Mouse (Mus musculus) heart, postnatal 25 days (tissue): ENCODE measurements around the gene Mga. TPM values are rescaled to one million over a fixed set of nuclear protein-coding genes. Genes with fewer than 3 reads are reported as not detected.

Experiments
- DNase-seq: peaks from one replicate; pipeline ENCODE4 v3.0.0; 2022; ENCODE audit warnings: low spot score
- intact Hi-C: fragments of 180-260 bp; cut with DNase I; formaldehyde crosslinking; loops from one replicate; pipeline ENCODE4 v1.15.1; 2025
- total RNA-seq, 2 experiments: library from RNA; stranded (reverse); gene quantifications; 2 replicates each; pipeline ENCODE4 v1.2.3; 2021

Gene Mga
- total RNA-seq, 2 experiments from 2014 or later: 31.9 to 42.9 TPM

DNA sequence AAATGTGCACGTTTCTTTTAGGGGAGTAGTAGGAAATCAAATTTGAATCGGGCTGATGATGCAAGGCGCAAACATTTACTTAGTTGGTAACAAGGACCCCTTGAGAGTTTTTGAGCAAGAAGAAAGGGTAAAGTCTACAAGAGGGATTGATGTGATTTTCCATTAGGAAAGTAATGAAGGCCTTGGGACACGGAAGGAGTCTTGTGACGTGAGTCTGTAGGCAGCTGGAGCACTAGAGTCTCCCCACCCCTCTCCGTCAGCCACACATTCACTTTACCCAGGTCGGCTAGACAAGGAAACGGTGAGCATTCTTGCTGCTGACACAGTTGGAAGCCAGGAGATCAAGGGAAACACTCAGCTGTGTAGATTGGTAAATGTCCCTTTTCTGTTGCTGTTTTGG is 88.8 kb downstream of the Mga start:
- intact Hi-C loops: no loop called here
- no peak for DNase-seq

DNA sequence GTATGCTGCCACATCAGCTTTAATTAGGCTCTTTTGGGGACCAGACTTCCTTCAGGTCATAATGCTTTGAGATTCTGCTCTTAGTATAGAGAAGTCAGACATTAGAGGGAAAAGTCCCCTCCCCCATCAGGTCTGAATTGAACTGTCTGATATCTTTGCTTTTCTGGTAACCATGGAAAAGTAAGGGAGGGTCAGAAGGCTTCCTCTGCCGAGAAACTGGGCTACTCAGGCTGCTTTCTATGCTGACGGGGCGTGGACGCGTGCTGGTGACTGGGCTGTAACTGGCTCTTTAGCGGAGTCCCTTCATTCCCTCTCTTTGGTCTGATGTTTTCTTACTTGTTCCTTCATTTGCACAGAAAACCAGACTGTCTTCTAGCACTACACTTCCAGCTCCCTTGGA is 89.3 kb downstream of the Mga start:
- intact Hi-C loops: no loop called here
- DNase-seq: no peak

DNA sequence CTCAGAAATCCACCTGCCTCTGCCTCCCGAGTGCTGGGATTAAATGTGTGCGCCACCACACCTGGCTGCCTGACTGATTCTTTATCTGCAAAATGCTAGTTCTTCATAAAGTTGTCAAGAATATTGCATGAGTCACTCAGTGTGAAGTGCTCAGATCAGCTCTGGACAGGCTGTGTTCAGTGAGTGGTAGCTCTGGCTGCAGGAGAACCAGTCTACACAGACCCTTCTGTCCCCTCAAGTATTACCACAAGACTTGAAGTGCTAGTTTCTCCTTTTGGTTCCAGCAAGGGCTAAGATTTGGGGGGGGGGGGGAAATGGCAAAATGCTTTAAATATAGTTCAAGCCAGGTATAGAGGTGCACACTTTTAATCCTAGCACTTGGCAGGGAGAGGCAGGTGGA is 90.4 kb downstream of the Mga start:
- DNase-seq: no peak
- intact Hi-C loops: no loop called here

DNA sequence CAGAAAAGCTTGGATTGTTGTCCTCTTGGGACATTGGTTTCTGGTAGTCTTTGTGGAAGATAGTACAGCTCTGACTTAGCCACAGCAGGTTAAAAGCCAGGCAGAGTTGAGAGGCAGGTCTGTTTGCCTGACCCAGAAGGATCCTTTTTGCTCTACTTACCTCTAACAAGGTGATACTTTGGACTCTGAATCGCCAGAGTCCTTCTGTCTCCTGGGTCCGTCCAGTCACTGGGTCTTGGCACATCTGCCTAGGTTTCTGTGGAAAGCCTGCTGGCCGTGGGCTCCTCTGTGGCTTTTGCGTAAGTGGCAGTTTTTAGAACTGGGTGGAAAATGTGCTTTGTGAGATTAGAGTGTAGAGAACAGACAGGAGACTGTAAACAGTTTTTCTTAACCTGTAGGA is 91.9 kb downstream of the Mga start:
- intact Hi-C loops: no loop called here
- no peak for DNase-seq

DNA sequence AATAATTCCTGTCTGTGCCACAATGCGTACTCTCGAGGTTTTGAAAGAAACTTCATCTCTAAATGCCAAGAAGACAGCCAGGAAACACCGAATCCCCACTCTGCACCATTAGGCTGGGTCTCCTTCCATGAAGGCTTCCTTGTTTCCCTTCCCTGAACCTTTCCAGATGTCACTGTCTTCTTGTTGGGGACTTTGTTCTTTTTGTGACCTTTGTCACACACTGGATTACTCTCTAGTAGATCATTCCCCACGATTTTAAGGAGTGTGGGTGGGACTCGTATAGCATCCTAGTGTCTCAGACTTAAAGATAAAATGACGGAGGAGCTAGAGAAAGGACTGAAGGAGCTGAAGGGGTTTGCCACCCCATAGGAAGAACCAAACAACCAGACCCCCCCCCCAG is 93.9 kb downstream of the Mga start:
- intact Hi-C loops: no loop called here

DNA sequence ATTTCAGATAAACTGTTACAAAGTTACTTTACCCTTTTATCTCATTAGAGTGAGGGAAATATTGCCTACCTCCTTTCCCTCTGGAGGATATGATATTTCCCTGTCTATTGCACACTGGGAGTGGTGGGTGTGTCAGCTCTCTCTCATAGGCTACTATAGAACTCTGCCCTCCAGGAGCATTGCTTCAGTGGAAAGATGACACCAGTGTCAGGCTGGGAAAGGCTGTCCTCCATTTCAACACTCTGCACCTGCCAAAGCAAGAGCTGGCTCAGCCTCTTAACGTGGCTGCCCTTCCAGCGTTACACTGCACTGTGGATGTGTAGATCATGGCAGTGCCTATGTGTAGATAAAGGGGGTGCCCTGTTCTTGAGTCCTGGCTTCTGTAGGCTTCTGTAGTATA is 95.3 kb downstream of the Mga start:
- intact Hi-C loops: no loop called here
- no peak for DNase-seq

More for the DNA sequence above, 93.9 kb downstream of the Mga start:
- DNase-seq: no peak

DNA sequence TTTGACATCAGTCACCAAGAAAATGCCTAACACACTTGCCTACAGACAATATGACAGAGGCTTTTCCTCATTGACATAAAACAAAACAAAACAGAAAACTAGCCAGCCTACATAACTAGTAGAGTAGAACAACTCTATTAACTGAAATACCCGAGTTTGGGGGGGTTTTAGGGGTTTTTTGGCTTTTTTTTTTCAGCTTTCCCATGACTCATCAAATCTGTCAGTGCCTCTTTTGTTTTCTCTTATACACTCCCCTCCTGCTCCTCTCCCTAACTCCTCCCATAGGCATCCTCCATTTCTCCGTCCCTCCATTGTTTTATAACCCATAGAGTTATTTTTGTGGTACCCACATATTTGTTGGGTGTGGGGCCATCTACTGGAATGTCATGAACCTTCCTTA is 96.5 kb downstream of the Mga start:
- intact Hi-C loops: no loop called here
- no peak for DNase-seq

DNA sequence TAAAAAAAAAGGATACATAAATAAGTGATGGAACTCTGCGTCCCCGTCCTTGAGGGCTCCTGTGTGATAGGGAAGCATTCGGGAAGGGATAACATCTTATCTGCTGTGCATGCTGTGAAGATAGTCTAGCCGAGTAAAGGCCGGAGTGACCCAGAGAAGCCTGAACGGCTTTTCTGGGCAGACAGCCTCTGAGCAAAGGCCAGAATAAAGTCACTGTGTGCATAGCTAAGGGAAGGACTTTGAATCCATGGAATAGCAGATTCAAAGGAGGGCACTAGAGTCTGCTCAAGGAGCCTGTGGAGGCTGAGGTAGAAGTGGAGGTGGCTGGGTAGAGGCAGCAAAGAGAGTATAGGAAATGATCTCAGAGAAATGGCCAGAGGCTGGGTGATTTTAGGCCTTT is 97.8 kb downstream of the Mga start:
- intact Hi-C loops: no loop called here
- DNase-seq: no peak

DNA sequence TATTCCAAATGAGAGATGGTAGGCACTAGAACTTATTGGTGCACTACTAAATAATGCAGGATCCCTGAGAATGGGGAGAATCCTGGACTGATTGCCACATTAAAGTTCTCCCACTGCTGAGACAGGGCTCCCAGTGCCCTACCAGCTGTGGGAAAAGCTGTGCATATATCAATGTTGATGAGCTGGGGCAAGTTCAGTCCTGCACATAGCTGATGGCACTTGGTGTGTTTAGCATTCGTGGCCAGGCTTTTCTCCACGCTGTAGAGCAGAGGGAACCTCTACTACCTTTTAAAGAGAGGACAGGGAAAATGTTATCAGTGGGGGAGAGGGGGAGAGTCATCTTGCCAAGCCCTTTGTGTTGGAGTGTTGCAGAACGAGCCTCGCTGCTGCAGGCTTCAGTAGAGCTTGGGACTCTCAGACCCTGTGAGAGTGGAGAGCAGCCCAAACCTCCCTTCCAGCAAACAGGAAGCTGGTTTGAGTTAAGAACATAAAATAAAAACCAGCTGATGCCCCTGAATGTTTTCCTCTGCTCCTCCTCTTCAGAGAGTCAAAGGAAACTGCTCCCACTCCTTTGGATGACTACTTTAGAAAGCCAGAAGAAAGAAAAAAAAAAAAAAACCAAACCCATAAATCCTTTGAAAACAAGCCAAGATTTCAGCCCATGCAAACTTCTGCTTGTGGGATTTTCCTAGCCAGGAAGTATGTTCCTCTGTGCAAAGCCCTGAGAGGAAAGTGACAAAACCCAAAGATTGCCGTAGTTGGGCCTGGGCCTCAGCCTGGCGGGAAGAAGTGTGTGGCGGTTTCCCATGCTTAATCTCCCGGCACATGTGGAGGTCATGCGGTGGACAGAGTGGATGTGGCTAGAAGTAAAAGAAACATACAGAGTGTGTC is 98.6 kb downstream of the Mga start:
- intact Hi-C loops: no loop called here
- DNase-seq: peak; percentile 13

DNA sequence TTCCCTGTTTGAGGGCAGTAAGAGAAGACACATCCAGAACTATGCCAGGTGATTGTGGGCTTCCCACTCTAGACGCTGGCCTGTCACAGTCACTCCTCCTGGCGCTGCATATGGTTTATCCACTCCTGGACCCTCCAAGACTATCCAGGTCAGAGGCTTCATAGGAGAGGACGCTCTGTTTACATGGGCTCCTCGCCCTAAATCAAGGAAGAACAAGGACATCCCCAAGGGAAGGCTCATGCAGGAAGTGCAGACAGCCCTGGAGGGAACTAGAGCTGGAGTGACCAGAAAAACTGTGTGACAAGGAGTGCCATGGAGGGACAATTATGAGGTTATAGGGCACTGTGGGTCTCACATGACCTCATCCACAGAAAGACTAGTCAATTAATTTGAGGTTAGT is 100.3 kb downstream of the Mga start:
- DNase-seq: no peak
- intact Hi-C loops: no loop called here

DNA sequence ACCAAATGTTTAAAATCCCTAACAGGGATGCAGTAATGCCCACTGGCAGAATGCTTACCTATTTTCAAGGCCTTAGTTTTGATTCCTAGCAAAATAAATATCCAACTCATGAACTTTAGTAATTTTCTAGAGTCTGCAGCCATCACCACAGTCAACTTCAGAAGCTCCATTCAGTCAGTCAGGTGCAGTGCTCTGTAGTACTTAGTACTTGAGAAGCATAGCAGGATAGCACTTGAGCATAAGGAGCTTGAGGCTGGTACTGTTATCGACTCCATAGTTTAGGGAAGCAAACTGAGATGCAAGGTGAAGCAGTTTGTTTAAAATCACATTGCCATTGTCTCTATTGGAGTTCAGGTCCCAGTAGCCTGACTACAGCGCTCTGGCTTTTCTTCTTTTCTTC is 102.7 kb downstream of the Mga start:
- intact Hi-C loops: no loop called here
- DNase-seq: no peak

DNA sequence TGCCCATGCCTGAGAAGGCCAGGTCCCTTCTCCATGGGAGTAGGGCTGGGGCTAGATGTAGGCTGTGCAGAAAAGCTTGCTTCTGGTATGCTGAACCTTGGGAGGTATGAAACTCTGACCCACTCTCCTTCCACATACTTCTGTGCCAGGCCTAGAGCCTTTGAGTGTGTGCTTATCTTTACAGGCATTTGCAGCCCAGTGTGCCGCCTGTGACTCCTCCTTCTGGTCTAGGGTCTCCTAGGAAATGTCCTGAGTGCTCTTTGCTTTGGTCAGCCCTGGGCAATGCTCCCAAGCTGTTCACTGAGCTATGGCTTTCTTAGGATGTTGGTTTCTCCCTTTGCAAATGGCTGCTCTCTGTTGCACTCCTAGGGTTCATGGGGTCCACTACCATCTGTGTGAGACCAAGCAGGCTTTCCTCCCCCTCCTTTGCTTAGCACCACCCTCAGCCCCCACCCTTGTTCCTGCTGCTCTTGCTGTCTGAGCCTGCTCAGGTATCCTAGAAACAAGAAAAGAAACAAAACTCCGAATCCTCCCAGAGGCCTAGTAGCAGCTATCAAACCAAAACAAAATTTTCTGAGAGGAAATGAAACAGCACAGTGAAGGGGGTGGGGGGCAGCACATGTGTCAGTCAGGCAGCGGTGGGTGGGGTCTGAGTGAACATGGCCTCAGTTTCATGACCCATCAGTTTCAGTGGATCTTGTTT is 104.0 kb downstream of the Mga start:
- DNase-seq: no peak
- intact Hi-C loops: no loop called here

DNA sequence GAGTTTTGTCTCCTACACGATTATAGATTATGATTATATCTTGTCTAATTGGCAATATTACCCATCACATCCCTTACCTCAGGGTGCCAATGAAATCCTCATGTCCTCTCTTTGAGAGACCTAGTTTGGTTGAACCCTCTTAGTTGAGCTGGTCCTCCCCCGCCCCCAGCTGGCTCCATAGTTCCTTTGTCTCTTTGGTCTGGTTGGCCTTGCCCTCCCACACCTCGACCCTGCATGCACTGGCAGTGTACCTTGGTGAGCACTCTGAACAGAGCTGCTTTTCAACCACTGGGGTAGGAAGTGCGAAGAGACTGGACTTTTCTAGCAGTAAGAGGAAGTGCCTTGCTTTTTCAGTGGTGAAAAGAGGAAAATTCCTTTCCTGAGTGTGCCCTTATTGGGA is 104.9 kb downstream of the Mga start:
- no peak for DNase-seq
- intact Hi-C loops: no loop called here

DNA sequence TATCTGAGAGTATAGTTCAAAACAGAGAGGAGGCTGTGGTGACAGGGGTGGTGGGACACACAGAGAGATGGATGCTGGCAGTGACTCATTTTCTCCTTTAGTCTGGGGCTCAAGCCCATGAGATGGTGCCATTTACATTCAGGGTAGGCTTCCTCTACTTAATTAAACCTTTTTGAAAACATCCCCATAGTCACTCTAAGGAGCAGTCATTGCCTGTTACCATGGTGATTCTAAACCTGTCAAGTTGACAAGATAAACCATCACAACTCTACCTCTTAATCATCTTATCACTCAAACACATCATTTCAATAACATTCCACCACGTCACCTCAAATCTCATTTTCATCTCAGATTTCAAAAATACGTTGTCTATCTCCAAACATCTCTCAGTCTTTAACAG is 106.9 kb downstream of the Mga start:
- DNase-seq: no peak
- intact Hi-C loops: no loop called here

DNA sequence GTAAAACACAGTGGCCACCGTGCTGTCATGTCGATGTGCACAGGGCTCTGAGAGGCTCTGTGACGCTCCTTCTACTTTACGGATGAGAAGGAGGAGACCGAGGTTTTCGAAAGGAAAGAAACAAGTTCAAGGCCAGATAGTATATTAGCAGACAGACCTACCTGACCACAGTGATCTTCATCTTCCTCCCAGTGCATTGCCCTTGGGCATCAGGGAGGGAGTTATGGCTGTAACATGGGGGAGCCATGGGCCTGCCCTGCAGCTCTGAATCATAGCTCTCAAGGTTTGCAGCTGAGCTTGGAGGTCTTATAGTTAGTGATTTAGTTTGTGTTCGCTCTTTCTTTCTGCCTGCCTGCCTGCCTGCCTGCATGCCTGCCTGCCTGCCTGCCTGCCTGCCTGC is 109.7 kb downstream of the Mga start:
- intact Hi-C loops: no loop called here
- no peak for DNase-seq

DNA sequence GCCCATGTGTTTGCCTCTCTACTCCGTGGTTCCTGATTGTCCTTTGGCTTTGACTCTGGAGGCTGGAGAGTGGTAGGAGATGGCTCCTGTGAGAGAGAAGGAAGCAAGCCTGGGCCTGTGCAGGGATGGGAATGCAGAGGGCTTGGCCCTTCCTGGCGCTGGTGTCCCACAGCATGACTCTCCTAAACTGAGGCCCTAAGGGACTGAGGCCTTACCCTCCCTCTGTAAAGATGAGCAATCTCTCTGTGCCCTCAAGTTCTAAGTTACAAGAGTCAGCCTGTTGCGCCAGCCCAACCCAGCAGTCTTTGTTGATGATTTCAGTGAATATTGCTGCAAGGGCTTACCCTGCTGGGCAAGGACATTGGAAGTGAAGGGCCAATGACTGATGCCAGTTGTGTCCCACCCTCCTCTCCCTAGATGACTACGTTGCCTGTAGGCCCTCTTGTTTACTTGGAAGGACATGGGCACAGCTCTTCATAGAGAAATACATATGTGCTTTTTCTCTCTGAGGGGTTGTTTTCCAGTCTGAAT is 110.7 kb downstream of the Mga start:
- no peak for DNase-seq
- intact Hi-C loops: no loop called here

DNA sequence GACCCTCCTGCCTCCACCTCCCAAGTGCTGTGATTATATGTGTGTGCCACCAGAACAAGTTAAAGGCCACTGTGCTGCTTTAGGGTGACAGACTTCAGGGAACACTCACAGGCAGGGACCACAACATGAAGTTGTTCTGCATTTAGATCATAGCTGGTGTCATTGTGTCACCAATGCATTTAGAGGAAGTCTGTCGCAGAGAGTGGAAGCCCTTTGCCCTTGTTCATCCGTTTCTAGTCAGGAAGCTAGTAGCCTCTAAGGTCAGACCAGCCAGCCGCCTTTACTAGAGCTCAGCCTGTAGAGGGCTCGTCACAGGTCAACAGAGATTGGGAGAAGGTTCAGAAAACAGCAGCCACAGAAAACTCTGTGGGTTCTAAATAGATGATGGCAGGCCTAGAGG is 111.6 kb downstream of the Mga start:
- intact Hi-C loops: no loop called here
- no peak for DNase-seq

DNA sequence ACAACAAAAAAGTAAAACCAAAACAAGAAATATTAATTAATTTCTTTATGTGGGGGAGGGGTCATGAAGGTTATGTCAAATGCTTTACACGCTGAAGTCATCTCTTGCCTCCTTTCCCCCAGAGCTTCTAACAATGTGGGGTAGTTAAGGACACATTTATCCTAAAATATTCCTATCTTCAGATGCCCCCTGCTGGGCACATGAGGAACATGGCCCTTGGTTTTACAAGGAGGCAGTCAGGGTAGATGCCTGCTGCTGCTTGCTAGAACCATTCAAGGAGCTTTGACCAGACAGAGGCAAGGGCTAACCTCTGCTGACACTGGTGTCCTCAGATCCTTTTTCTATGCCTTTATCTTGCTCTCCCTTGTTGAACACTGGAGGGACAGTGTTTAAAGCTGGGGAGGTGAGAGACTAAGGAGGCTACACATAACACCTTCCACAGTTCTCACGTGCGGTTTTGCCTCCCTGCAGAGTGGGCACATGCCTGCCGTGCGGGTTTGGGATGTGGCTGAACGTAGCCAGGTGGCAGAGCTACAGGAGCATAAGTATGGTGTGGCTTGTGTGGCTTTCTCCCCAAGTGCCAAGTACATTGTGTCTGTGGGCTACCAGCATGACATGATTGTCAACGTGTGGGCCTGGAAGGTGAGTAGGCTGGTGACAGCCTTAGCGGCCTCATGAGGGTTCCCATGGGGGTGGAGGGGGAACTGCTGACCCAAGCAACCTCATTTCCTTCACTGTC is 114.6 kb downstream of the Mga start:
- DNase-seq: peak; percentile 40
- intact Hi-C loops: loop anchor here (1.0 kb wide), 1 partner anchor 41 kb away; no protein-coding TSS in a partner anchor

DNA sequence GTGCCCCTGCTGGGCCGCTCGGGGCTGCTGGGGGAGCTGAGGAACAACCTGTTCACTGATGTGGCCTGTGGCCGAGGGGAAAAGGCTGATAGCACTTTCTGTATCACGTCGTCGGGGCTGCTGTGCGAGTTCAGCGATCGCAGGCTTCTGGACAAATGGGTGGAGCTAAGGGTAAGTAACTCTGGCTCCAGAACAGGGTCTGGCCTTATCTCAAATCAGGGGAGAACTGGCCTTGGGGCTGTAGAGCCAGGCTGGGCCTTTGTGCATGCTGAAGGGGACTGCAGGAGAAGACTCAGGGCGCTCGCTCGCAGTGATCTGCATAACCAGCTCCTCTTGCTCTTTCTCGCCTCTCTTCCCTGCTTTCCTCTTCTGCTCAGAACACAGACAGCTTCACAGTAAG is 115.9 kb downstream of the Mga start:
- DNase-seq: no peak
- intact Hi-C loops: no loop called here

DNA sequence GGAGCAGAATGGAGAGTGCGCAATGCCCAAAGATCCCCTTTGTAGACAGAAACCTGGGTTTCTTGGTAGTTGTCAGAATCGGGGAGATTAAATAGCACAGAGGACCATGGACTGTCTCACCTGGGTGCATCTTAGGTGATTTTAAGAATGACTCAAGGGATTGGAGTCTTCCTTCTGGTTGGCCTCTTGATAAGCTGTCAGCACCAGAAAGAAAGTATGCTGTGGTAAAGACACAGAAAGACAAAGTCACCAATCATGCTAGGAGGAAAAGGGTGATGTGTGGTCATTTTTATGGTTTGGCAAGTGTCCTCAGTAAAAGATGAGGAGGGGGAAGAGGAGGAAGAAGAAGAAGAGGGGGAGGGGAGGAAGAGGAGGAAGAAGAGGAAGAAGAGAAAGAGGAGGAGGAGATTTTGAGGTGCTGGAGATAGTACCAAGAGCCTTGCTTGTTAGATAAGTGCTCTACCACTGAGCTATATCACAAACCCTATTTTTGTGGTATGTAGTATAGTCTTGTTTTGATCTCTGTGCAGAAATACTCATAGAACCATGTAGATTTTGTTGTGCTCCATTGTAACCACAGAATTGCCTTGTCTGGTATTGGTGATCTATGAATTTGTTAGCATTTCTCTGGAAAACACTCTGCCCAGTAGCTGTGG is 116.9 kb downstream of the Mga start:
- intact Hi-C loops: no loop called here
- DNase-seq: no peak
